Mouse (Mus musculus): ENCODE data around the gene Pde3a.
A peak's percentile ranks its signal among the peaks of the same experiment; 100 is the strongest.

DNA sequence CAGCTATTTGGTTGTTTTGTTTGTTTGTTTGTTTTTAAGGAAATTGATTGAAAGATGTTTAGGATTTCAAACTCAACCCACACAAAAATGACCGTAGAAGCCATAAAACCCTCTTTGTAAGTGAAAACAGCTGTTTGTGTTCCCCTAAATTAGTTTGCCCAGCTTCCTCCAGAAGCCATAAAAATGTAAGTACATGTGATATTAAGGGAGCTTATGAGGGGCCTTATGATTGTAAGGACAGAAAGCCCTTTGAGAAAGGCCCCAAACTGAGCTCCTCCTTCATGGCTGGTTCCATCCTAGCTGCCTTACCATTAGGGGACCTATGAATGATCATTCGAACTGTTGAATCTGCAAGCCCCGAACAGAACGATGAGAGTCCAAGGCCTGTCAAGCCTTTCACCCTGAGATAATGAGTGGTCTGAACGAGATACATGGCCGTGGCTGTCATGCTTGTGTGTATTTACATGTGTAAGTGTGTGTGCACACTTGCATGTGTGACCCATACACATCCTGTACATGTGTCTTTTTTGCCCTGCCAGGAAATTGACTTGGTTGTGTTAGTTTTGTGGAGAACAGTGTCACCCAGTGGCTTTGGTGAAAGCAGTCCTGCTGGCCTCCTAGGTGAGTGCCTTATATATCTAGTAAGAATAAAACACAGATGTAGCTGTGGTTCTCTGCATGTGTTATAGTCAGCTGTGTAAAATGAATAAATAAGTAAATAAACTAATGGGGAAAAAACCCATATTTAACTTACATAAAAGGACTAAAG is 8.5 kb downstream of the Pde3a start:
- no peak for TF ChIP-seq POLR2A (IDR thresholded peaks at IDR 0.05; ENCODE audit: extremely low read depth, insufficient read depth, low read length)
- peak; percentile 35; the same call in 1 of the 2 replicates for TF ChIP-seq CTCF (IDR thresholded peaks at IDR 0.05; ENCODE audit: low read depth, low read length)

Data from liver, adult 2 months (tissue).